Comparison of ENCODE assay signal across 8 mouse cellular contexts in genomic region chr8:79030326-79031265, GRCm38 (mm10). TPM values are rescaled to one million over a fixed set of nuclear protein-coding genes. Genes with fewer than 3 reads are reported as not detected.
DNase-seq lines count a peak whose midpoint lies in the region; ATAC-seq and TF ChIP-seq lines count a peak whose summit lies in the region.

No protein-coding gene starts in this region.

- peak overlapping the region; percentile 76 for H3K4me2 ChIP-seq in forebrain, postnatal 0 days (ENCODE audit: low read depth)
- H3K4me2 ChIP-seq in lung, embryonic 16.5 days (ENCODE audit: low read depth, low read length) = peak overlapping the region; percentile 83

- no peak for TF ChIP-seq CTCF in G1E (IDR thresholded peaks at IDR 0.05; ENCODE audit: low read depth, low read length)
- TF ChIP-seq CTCF in forebrain, postnatal 0 days (IDR thresholded peaks at IDR 0.05; ENCODE audit: low read depth) = peak; percentile 3; the same call in 1 of the 2 replicates

- no peak for DNase-seq in G1E (ENCODE audit: low spot score)
- DNase-seq in cerebellum, adult 11 months = peak; percentile 31
- DNase-seq in forebrain, postnatal 0 days = peak; percentile 69
- peak; percentile 77 for DNase-seq in heart, postnatal 4 days
- peak; percentile 33 to 47 for DNase-seq in layer of hippocampus, postnatal 10 days (ENCODE audit: low spot score in 2 of 2)
- peak; percentile 79 for DNase-seq in ovary, postnatal 36 days (ENCODE audit: low spot score)
- DNase-seq in thymus, postnatal 4 days = peak; percentile 59

- peak overlapping the region; percentile 93 for H3K27ac ChIP-seq in forebrain, postnatal 0 days (ENCODE audit: low read depth, low read length)
- peak overlapping the region; percentile 100 for H3K27ac ChIP-seq in lung, embryonic 16.5 days (ENCODE audit: low read length)

- peaks cover 12% of the 10 kb centered on the region for H3K9me3 ChIP-seq in G1E (replicated peaks)
- no peaks in the 10 kb centered on the region for H3K9me3 ChIP-seq in forebrain, postnatal 0 days (ENCODE audit: low read length)
- no peaks in the 10 kb centered on the region for H3K9me3 ChIP-seq in lung, embryonic 16.5 days (ENCODE audit: control insufficient read depth, low read length)

- peaks cover 7% of the 10 kb centered on the region; the same call in 1 of the 2 replicates for H3K4me1 ChIP-seq in G1E (ENCODE audit: insufficient read depth, low read depth, low read length)
- H3K4me1 ChIP-seq in forebrain, postnatal 0 days (ENCODE audit: insufficient read depth) = no peaks in the 10 kb centered on the region
- H3K4me1 ChIP-seq in lung, embryonic 16.5 days (replicated peaks; ENCODE audit: control insufficient read depth, insufficient read depth, low read length) = peaks cover 23% of the 10 kb centered on the region

- H3K36me3 ChIP-seq in G1E (replicated peaks) = peaks cover 4% of the 10 kb centered on the region
- H3K36me3 ChIP-seq in forebrain, postnatal 0 days (ENCODE audit: insufficient read depth) = no peaks in the 10 kb centered on the region
- no peaks in the 10 kb centered on the region for H3K36me3 ChIP-seq in lung, embryonic 16.5 days (ENCODE audit: control insufficient read depth, insufficient read depth, low read length)

- peaks cover 2% of the 10 kb centered on the region; the same call in 1 of the 2 replicates for H3K27me3 ChIP-seq in G1E (ENCODE audit: insufficient read depth, low read length)
- H3K27me3 ChIP-seq in forebrain, postnatal 0 days (ENCODE audit: insufficient read depth, low read length) = no peaks in the 10 kb centered on the region
- H3K27me3 ChIP-seq in lung, embryonic 16.5 days (ENCODE audit: control insufficient read depth, insufficient read depth, low read depth, low read length) = no peaks in the 10 kb centered on the region

- H3K9ac ChIP-seq in forebrain, postnatal 0 days = peak overlapping the region; percentile 88
- peak overlapping the region; percentile 98 for H3K9ac ChIP-seq in lung, embryonic 16.5 days (ENCODE audit: low read length)

- ATAC-seq in G1E (ENCODE audit: extremely low read depth, insufficient number of reproducible peaks, low FRiP score, poor library complexity, severe bottlenecking) = peak; percentile 46; the same call in 1 of the 2 replicates
- ATAC-seq in forebrain, postnatal 0 days = peak; percentile 11
- peak; percentile 29 for ATAC-seq in lung, embryonic 16.5 days (ENCODE audit: low read depth)

- under 1% methylated on average over 55 of the region's 62 CpGs for WGBS in forebrain, postnatal 0 days
- under 1% methylated on average over 55 of the region's 62 CpGs for whole genome bisulfite sequencing in lung, embryonic 16.5 days

- H3K4me3 ChIP-seq in G1E (ENCODE audit: low read depth, low read length) = peak overlapping the region; percentile 79
- peak overlapping the region; percentile 64 for H3K4me3 ChIP-seq in forebrain, postnatal 0 days (ENCODE audit: low read depth, low read length)
- peak overlapping the region; percentile 86 for H3K4me3 ChIP-seq in lung, embryonic 16.5 days (ENCODE audit: low read length)

RNA-seq across cellular contexts. Expression of gene Zfp827, which starts 2.4 kb away (rescaled TPM):
- total RNA-seq in G1E (2014; fragmentation: Nextera tagmentation) = 19.3 and 23.0 TPM in 2 replicates
- 2.7 and 3.1 TPM in 2 replicates for total RNA-seq in G1E (2017)
- 2.4 and 3.2 TPM in 2 replicates for polyA plus RNA-seq in G1E (2012)
- total RNA-seq in forebrain, postnatal 0 days (2014; rRNA removed) = 22.5 and 23.3 TPM in 2 replicates
- polyA plus RNA-seq in forebrain, postnatal 0 days (2015; fragmentation: Nextera tagmentation; extraction: Ambion mirVana) = 4.5 and 6.1 TPM in 2 replicates
- 10 to 100 TPM; 27.6 to 28.2 TPM for total RNA-seq in heart, postnatal 4 days (2021)
- 10 to 100 TPM; 23.2 to 24.2 TPM for total RNA-seq in layer of hippocampus, postnatal 10 days (2021)
- 5.5 and 6.6 TPM in 2 replicates for polyA plus RNA-seq in lung, embryonic 16.5 days (2015; fragmentation: Nextera tagmentation; extraction: Ambion mirVana)
